In genomic region chr2:170946106-170946657, GRCm38 (mm10) we compare ENCODE assay signal across 15 mouse cellular contexts.
DNase-seq lines count a peak whose midpoint lies in the region; ATAC-seq and TF ChIP-seq lines count a peak whose summit lies in the region.
"Had no signal": no experiment of that assay in that cellular context is flagged by ENCODE, and none has a peak within 500 bp of the region (broad histone marks: within the 10 kb centered on the region; RNA-seq: fewer than 3 reads in every experiment).

No protein-coding gene starts in this region.

- no peaks in the 10 kb centered on the region for H3K27me3 ChIP-seq in forebrain, embryonic 16.5 days (replicated peaks; ENCODE audit: control insufficient read depth, insufficient read depth, low read length)
- H3K27me3 ChIP-seq in forebrain, embryonic 12.5 days: no peaks in the 10 kb centered on the region

- no peak for DNase-seq in layer of hippocampus, adult 2 months (ENCODE audit: low spot score in 2 of 2)
- no peak for DNase-seq in layer of hippocampus, postnatal 14 days (ENCODE audit: low spot score in 2 of 2)
- DNase-seq in brain, adult 2 months (ENCODE audit: low read depth, low spot score): peak; percentile 9
- DNase-seq in kidney, postnatal 10 days: peak; percentile 52
- no peak for DNase-seq in urinary bladder, postnatal 36 days (ENCODE audit: low spot score in 2 of 2)
- DNase-seq: cerebellum, adult 8-10 months; heart, adult 18-20 months; layer of hippocampus, postnatal 36 days; liver; lung, adult 2 months; right cerebral cortex, postnatal 14 days had no signal

- 69% methylated on average over 15 of the region's 15 CpGs for whole genome bisulfite sequencing in forebrain, embryonic 16.5 days
- 89% methylated on average over 15 of the region's 15 CpGs for WGBS in forebrain, embryonic 12.5 days

- peak overlapping the region; percentile 33 for H3K4me2 ChIP-seq in forebrain, embryonic 16.5 days (ENCODE audit: low read length)
- no peak overlapping the region for H3K4me2 ChIP-seq in forebrain, embryonic 12.5 days

- no peaks in the 10 kb centered on the region for H3K9me3 ChIP-seq in forebrain, embryonic 16.5 days (ENCODE audit: control insufficient read depth, low read length)
- H3K9me3 ChIP-seq in forebrain, embryonic 12.5 days: no peaks in the 10 kb centered on the region
- H3K9me3 ChIP-seq: embryonic facial prominence, embryonic 10.5 days had no signal

- no peak overlapping the region for H3K4me3 ChIP-seq in forebrain, embryonic 16.5 days (replicated peaks; ENCODE audit: low read length)
- H3K4me3 ChIP-seq in forebrain, embryonic 12.5 days (replicated peaks): no peak overlapping the region
- peak overlapping the region; percentile 33; the same call in 1 of the 2 replicates for H3K4me3 ChIP-seq in layer of hippocampus, adult 2 months
- H3K4me3 ChIP-seq: embryonic facial prominence, embryonic 10.5 days had no signal

- TF ChIP-seq CTCF in layer of hippocampus, adult 2 months (conservative IDR thresholded peaks at IDR 0.05): no peak

- peaks cover 9% of the 10 kb centered on the region for H3K4me1 ChIP-seq in forebrain, embryonic 16.5 days (replicated peaks; ENCODE audit: control insufficient read depth, insufficient read depth, low read length)
- 0 out of 2 replicates have a peak, but pooled peaks cover 6% of the 10 kb centered on the region for H3K4me1 ChIP-seq in forebrain, embryonic 12.5 days
- H3K4me1 ChIP-seq: embryonic facial prominence, embryonic 10.5 days had no signal

- H3K27ac ChIP-seq in forebrain, embryonic 16.5 days (ENCODE audit: low read length): no peak overlapping the region
- no peak overlapping the region for H3K27ac ChIP-seq in forebrain, embryonic 12.5 days
- no peak overlapping the region for H3K27ac ChIP-seq in layer of hippocampus, adult 2 months
- H3K27ac ChIP-seq: embryonic facial prominence, embryonic 10.5 days had no signal

- H3K9ac ChIP-seq in forebrain, embryonic 16.5 days (replicated peaks; ENCODE audit: low read depth, low read length): no peak overlapping the region
- H3K9ac ChIP-seq in forebrain, embryonic 12.5 days: no peak overlapping the region

- H3K36me3 ChIP-seq in forebrain, embryonic 16.5 days (ENCODE audit: control insufficient read depth, insufficient read depth): no peaks in the 10 kb centered on the region
- no peaks in the 10 kb centered on the region for H3K36me3 ChIP-seq in forebrain, embryonic 12.5 days (replicated peaks)
- H3K36me3 ChIP-seq: embryonic facial prominence, embryonic 10.5 days had no signal

- no peak for ATAC-seq in forebrain, embryonic 16.5 days
- no peak for ATAC-seq in forebrain, embryonic 12.5 days (ENCODE audit: low FRiP score)
- ATAC-seq: intestine, postnatal 0 days had no signal

Comparison
In these comparisons a context has a peak if more than half of its experiments do, and no peak if none do; other contexts are left out.
1. DNase-seq: peak in brain, adult 2 months (single experiment) and kidney, postnatal 10 days (single experiment); none in layer of hippocampus, adult 2 months (0 of 2), layer of hippocampus, postnatal 14 days (0 of 2) and urinary bladder, postnatal 36 days (0 of 2).